Mouse (Mus musculus) midbrain, postnatal 0 days (tissue): ENCODE data around the gene Celsr3. TPM values are rescaled to one million over a fixed set of nuclear protein-coding genes. Genes with fewer than 3 reads are reported as not detected.

Experiments
- ATAC-seq: fragments of 200-750 bp; cut with Nextera tagmentation; 2 replicates; pipeline ENCODE4 v1.8.0; 2017; ENCODE audit warnings: moderate number of reproducible peaks, mild to moderate bottlenecking, moderate TSS enrichment, moderate library complexity; ENCODE audit not compliant: low FRiP score
- DNase-seq: peaks from one replicate; pipeline ENCODE4 v3.0.0-alpha.2; 2015; ENCODE audit warnings: low spot score
- H3K27ac ChIP-seq: fragments of 300-500 bp; sonication (generic); 2 replicates; pipeline ENCODE4 v1.5.1; 2014; ENCODE audit warnings: low read depth, mild to moderate bottlenecking, low read length, mixed read lengths
- H3K27me3 ChIP-seq: fragments of 300-500 bp; sonication (generic); 2 replicates; pipeline ENCODE4 v1.6.1; 2014; ENCODE audit warnings: low read length, control low read depth, mixed read lengths; ENCODE audit not compliant: insufficient read depth
- H3K36me3 ChIP-seq: fragments of 300-500 bp; sonication (generic); 2 replicates; pipeline ENCODE4 v1.6.1; 2014; ENCODE audit warnings: low read length, control low read depth, mixed read lengths; ENCODE audit not compliant: insufficient read depth
- H3K4me1 ChIP-seq: fragments of 300-500 bp; sonication (generic); 2 replicates; pipeline ENCODE4 v1.6.1; 2014; ENCODE audit warnings: mild to moderate bottlenecking, control low read depth, antibody characterized with exemption, low read length, mixed read lengths; ENCODE audit not compliant: insufficient read depth
- H3K4me2 ChIP-seq: fragments of 300-500 bp; sonication (generic); 2 replicates; pipeline ENCODE4 v1.6.1; 2014; ENCODE audit warnings: low read depth, mild to moderate bottlenecking, low read length, mixed read lengths; ENCODE audit not compliant: poor library complexity, severe bottlenecking
- H3K4me3 ChIP-seq: fragments of 300-500 bp; sonication (generic); 2 replicates; pipeline ENCODE4 v1.5.1; 2014; ENCODE audit warnings: low read depth, mild to moderate bottlenecking, low read length, moderate library complexity
- H3K9ac ChIP-seq: fragments of 300-500 bp; sonication (generic); replicated peaks from 2 replicates; pipeline ENCODE4 v1.6.1; 2014; ENCODE audit warnings: mild to moderate bottlenecking, low read length, moderate library complexity, mixed read lengths; ENCODE audit not compliant: poor library complexity, severe bottlenecking
- H3K9me3 ChIP-seq: fragments of 300-500 bp; sonication (generic); 2 replicates; pipeline ENCODE4 v1.6.1; 2016; ENCODE audit warnings: low read length, control low read depth
- CTCF ChIP-seq: IDR thresholded peaks from 2 replicates; pipeline ENCODE4 v1.5.1; 2016; ENCODE audit warnings: antibody characterized with exemption, mild to moderate bottlenecking
- WGBS: fragments of 180-500 bp; shearing (Covaris S2); extraction: QIAGEN DNeasy Blood & Tissue Kit; methylation state at CpG from one replicate; pipeline ENCODE4 v1.1.7; 2014; 5-methylcytosine and 5-hydroxymethylcytosine counted together
- polyA plus RNA-seq: library from polyadenylated mRNA; unstranded; fragments of >200 nt; fragmentation: Nextera tagmentation; extraction: Ambion mirVana; gene quantifications from 2 replicates; pipeline ENCODE4 v1.2.1, GENCODE M21; 2015
- total RNA-seq: library from RNA; depleted of rRNA; stranded (reverse); fragments of >200 nt; gene quantifications from 2 replicates; pipeline ENCODE4 v1.2.3, GENCODE M21; 2014; rRNA removed

The Celsr3 gene
- total RNA-seq (61.7 and 76.3 TPM in 2 replicates), polyA plus RNA-seq (7.2 and 7.4 TPM in 2 replicates)

GRCm38 (mm10) chr9:108825820-108826699, at the start of gene Celsr3:
Celsr3 (plus strand) TSS chr9:108826320.
- H3K27me3 ChIP-seq, result no peaks in the 10 kb centered on the region
- ATAC-seq (peak; percentile 74), DNase-seq (peak; percentile 97)
- 2% methylated on average over 49 of the region's 70 CpGs for WGBS
- peak within 1 kb of the TSS; percentile 85 for H3K27ac ChIP-seq
- TF ChIP-seq CTCF, result no peak
- H3K9ac ChIP-seq, result peak within 1 kb of the TSS; percentile 92
- peak within 1 kb of the TSS; percentile 83 for H3K4me2 ChIP-seq
- no peaks in the 10 kb centered on the region for H3K4me1 ChIP-seq
- no peaks in the 10 kb centered on the region for H3K9me3 ChIP-seq
- peak within 1 kb of the TSS; percentile 78 for H3K4me3 ChIP-seq
- H3K36me3 ChIP-seq, result peaks cover 27% of the 10 kb centered on the region

GRCm38 (mm10) chr9:108776614-108777013, 49.5 kb upstream of the Celsr3 start:
- no peak for TF ChIP-seq CTCF
- Histone ChIP-seq H3K27me3 (no peaks in the 10 kb centered on the region), H3K4me2 (no peak overlapping the region), H3K36me3 (no peaks in the 10 kb centered on the region), H3K9me3 (no peaks in the 10 kb centered on the region), H3K4me1 (no peaks in the 10 kb centered on the region), H3K4me3 (no peak overlapping the region), H3K27ac (no peak overlapping the region), H3K9ac (no peak overlapping the region)
- ATAC-seq, result no peak
- WGBS, result 86% methylated on average over 4 of the region's 4 CpGs
- DNase-seq, result no peak

GRCm38 (mm10) chr9:108777276-108777675, 48.8 kb upstream of the Celsr3 start:
- Histone ChIP-seq H3K9me3 (no peaks in the 10 kb centered on the region), H3K9ac (no peak overlapping the region), H3K4me1 (no peaks in the 10 kb centered on the region), H3K4me2 (no peak overlapping the region), H3K4me3 (no peak overlapping the region), H3K36me3 (no peaks in the 10 kb centered on the region), H3K27me3 (no peaks in the 10 kb centered on the region), H3K27ac (no peak overlapping the region)
- DNase-seq (no peak), ATAC-seq (no peak)
- WGBS, result 87% methylated on average over 4 of the region's 4 CpGs
- no peak for TF ChIP-seq CTCF

- Histone ChIP-seq H3K27ac (no peak overlapping the region), H3K9me3 (no peaks in the 10 kb centered on the region), H3K9ac (no peak overlapping the region), H3K4me1 (peaks cover 2% of the 10 kb centered on the region), H3K4me3 (no peak overlapping the region), H3K4me2 (no peak overlapping the region), H3K36me3 (no peaks in the 10 kb centered on the region), H3K27me3 (no peaks in the 10 kb centered on the region)
- WGBS, result 67% methylated on average over 5 of the region's 5 CpGs
- DNase-seq, result no peak
- TF ChIP-seq CTCF, result no peak
- no peak for ATAC-seq
Measured at GRCm38 (mm10) chr9:108780959-108781358, 45.2 kb upstream of the Celsr3 start.

- Histone ChIP-seq H3K9ac (no peak overlapping the region), H3K4me3 (no peak overlapping the region), H3K9me3 (no peaks in the 10 kb centered on the region), H3K36me3 (no peaks in the 10 kb centered on the region), H3K4me2 (no peak overlapping the region), H3K4me1 (peaks cover 10% of the 10 kb centered on the region), H3K27me3 (no peaks in the 10 kb centered on the region), H3K27ac (0 out of 2 replicates have a peak overlapping the region, but pooled peaks have one; percentile 99)
- DNase-seq (no peak), ATAC-seq (no peak)
- no peak for TF ChIP-seq CTCF
- WGBS, result 68% methylated on average over 4 of the region's 4 CpGs
Measured at GRCm38 (mm10) chr9:108781891-108782290, 44.2 kb upstream of the Celsr3 start.

GRCm38 (mm10) chr9:108782836-108783547, 43.1 kb upstream of the Celsr3 start:
- peak overlapping the region; percentile 99 for H3K9ac ChIP-seq
- peak overlapping the region; percentile 99 for H3K27ac ChIP-seq
- DNase-seq (peak; percentile 52), ATAC-seq (peak; percentile 51)
- H3K9me3 ChIP-seq, result no peaks in the 10 kb centered on the region
- peaks cover 18% of the 10 kb centered on the region for H3K4me1 ChIP-seq
- no peaks in the 10 kb centered on the region for H3K27me3 ChIP-seq
- H3K4me2 ChIP-seq, result peak overlapping the region; percentile 59
- WGBS, result 4% methylated on average over 9 of the region's 9 CpGs
- H3K4me3 ChIP-seq, result peak overlapping the region; percentile 81
- H3K36me3 ChIP-seq, result no peaks in the 10 kb centered on the region
- no peak for TF ChIP-seq CTCF
